Mouse (Mus musculus): ENCODE results near the gene Il1b. TPM values are rescaled to one million over a fixed set of nuclear protein-coding genes. Genes with fewer than 3 reads are reported as not detected.

The Il1b gene
- polyA plus RNA-seq (2015; fragmentation: Nextera tagmentation; extraction: Ambion mirVana), result 0.15 TPM in 2 replicates

- Histone ChIP-seq H3K4me1 (no peaks in the 10 kb centered on the region), H3K4me2 (no peak within 1 kb of the TSS), H3K9me3 (no peaks in the 10 kb centered on the region), H3K27ac (no peak within 1 kb of the TSS), H3K27me3 (replicated peaks) (no peaks in the 10 kb centered on the region), H3K36me3 (no peaks in the 10 kb centered on the region), H3K9ac (no peak within 1 kb of the TSS), H3K4me3 (replicated peaks) (no peak within 1 kb of the TSS)
- 83% methylated on average over 3 of the region's 3 CpGs for WGBS
- ATAC-seq (ENCODE audit: insufficient read depth, low FRiP score, low read depth), result no peak
These were observed at the start of gene Il1b for GRCm38 (mm10) chr2:129371039-129371438. Gene Il1b, minus strand, starts transcription at chr2:129371139.

DNA sequence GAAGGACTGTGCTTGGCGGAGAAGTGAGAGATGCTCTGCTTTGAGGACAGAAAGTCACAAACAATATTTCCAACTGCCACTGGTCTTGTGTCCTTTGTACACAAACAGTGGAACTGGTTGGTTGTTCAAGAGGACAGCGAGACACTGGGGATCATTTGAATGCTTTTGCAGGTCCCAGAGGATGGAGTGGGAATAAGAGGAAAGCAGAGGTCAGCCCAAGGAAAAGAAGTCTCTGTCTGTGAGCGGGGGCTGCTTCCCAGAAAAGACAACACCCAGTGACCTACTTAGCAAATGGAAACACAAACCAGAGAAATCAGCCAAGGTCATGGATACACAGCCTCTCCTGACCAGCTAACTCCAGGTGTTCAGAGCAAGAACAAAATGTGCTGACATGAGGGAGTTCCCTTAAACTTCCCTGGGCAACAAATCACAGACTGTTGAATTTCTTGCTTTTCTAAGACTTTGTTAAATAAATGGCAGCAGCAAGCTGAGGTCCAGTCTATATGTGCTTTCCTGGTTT lies 48.5 kb upstream of the Il1b start:
- H3K36me3 ChIP-seq, result no peaks in the 10 kb centered on the region
- no peak overlapping the region for H3K4me3 ChIP-seq (replicated peaks)
- H3K4me1 ChIP-seq, result no peaks in the 10 kb centered on the region
- no peaks in the 10 kb centered on the region for H3K9me3 ChIP-seq
- WGBS, result 81% methylated on average over 3 of the region's 3 CpGs
- ATAC-seq (ENCODE audit: insufficient read depth, low FRiP score, low read depth), result no peak
- H3K9ac ChIP-seq, result no peak overlapping the region
- H3K4me2 ChIP-seq, result no peak overlapping the region
- no peaks in the 10 kb centered on the region for H3K27me3 ChIP-seq (replicated peaks)
- H3K27ac ChIP-seq, result no peak overlapping the region

DNA sequence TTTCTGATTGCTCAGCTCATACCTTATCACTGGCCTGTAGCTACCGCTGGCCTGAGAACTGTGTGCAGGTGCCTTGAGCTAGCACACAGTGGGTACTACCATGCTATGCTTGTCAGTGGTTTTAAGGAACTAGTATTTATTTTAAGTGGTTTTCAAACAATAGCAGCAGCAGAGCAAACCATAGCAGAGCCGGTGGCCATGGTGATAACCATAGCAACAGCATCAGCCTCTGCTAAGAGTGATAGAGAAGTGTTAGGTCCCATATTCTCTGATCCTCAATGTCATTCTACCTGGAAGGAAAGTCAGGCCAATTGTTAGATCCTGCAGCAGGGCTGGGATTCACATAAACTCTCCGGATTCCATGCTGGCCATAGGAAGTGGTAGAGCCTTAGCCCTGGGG lies 43.7 kb upstream of the Il1b start:
- Histone ChIP-seq H3K4me2 (no peak overlapping the region), H3K27ac (no peak overlapping the region), H3K27me3 (replicated peaks) (no peaks in the 10 kb centered on the region), H3K9me3 (no peaks in the 10 kb centered on the region), H3K4me3 (replicated peaks) (no peak overlapping the region), H3K36me3 (no peaks in the 10 kb centered on the region), H3K9ac (no peak overlapping the region), H3K4me1 (no peaks in the 10 kb centered on the region)
- 79% methylated on average over 3 of the region's 3 CpGs for WGBS
- ATAC-seq (ENCODE audit: insufficient read depth, low FRiP score, low read depth), result no peak

DNA sequence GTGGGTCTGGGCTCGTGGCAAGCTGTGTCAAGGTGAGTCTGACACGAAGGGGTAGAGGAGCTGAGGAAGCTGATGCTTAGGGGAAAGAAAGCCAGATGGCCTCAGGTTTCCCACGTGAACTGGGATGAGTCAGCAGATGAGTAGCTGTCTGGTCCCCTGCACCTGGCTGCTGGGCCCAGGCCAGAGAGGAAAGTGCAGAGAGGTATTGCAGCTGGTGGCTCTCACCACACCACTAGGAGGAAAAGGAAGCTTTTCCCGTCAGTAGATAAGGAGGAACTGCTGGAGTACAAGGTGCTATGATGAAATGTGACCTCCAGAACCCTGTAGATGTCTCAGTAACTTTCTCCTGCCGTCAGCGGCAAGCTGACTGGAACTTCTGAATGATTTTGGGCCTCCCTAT lies 42.5 kb upstream of the Il1b start:
- H3K27me3 ChIP-seq (replicated peaks), result no peaks in the 10 kb centered on the region
- ATAC-seq (ENCODE audit: insufficient read depth, low FRiP score, low read depth), result no peak
- H3K9me3 ChIP-seq, result no peaks in the 10 kb centered on the region
- no peaks in the 10 kb centered on the region for H3K4me1 ChIP-seq
- no peaks in the 10 kb centered on the region for H3K36me3 ChIP-seq
- 46% methylated on average over 6 of the region's 6 CpGs for WGBS
- H3K27ac ChIP-seq, result no peak overlapping the region
- H3K4me2 ChIP-seq, result no peak overlapping the region
- no peak overlapping the region for H3K4me3 ChIP-seq (replicated peaks)
- H3K9ac ChIP-seq, result no peak overlapping the region

DNA sequence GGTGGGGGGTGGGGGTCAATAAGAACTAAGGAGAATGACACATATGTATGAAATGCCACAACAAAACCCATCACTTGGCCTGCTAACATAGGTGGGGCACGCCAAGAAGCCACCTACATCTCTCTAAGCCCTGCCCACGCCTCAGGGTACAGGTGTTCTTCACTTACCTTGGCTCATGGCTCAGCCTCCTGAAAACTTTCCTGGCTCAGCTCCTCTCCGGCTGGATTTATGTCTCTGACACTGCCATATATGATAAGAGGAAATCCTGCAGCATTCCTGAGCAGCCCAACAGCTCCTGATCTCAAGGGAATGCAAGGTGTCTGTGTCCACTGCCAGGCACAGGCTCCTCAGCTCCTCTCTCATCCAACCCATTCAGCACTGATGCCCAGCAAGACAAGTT lies 40.7 kb upstream of the Il1b start:
- Histone ChIP-seq H3K27ac (no peak overlapping the region), H3K4me2 (no peak overlapping the region), H3K9ac (no peak overlapping the region), H3K27me3 (replicated peaks) (no peaks in the 10 kb centered on the region), H3K9me3 (no peaks in the 10 kb centered on the region), H3K36me3 (no peaks in the 10 kb centered on the region), H3K4me3 (replicated peaks) (no peak overlapping the region), H3K4me1 (no peaks in the 10 kb centered on the region)
- ATAC-seq (ENCODE audit: insufficient read depth, low FRiP score, low read depth), result no peak
- WGBS, result 58% methylated on average over 3 of the region's 3 CpGs

GRCm38 (mm10) chr2:129410344-129410743 lies 39.4 kb upstream of the Il1b start:
- Histone ChIP-seq H3K4me3 (replicated peaks) (no peak overlapping the region), H3K9ac (no peak overlapping the region), H3K27ac (no peak overlapping the region), H3K4me1 (no peaks in the 10 kb centered on the region), H3K4me2 (no peak overlapping the region), H3K27me3 (replicated peaks) (no peaks in the 10 kb centered on the region), H3K36me3 (no peaks in the 10 kb centered on the region), H3K9me3 (no peaks in the 10 kb centered on the region)
- ATAC-seq (ENCODE audit: insufficient read depth, low FRiP score, low read depth), result no peak
- WGBS, result 85% methylated on average over 7 of the region's 7 CpGs

GRCm38 (mm10) chr2:129408476-129408875 lies 37.5 kb upstream of the Il1b start:
- Histone ChIP-seq H3K9ac (no peak overlapping the region), H3K27ac (no peak overlapping the region), H3K4me2 (no peak overlapping the region), H3K4me1 (no peaks in the 10 kb centered on the region), H3K27me3 (replicated peaks) (no peaks in the 10 kb centered on the region), H3K36me3 (no peaks in the 10 kb centered on the region), H3K9me3 (no peaks in the 10 kb centered on the region), H3K4me3 (replicated peaks) (no peak overlapping the region)
- ATAC-seq (ENCODE audit: insufficient read depth, low FRiP score, low read depth), result peak; percentile 53; the same call in 1 of the 2 replicates
- 17% methylated on average over 18 of the region's 18 CpGs for WGBS

- 88% methylated on average over 13 of the region's 13 CpGs for WGBS
- no peak for ATAC-seq (ENCODE audit: insufficient read depth, low FRiP score, low read depth)
These were observed 36.7 kb upstream of the Il1b start for GRCm38 (mm10) chr2:129407596-129407995.

GRCm38 (mm10) chr2:129406508-129406907 lies 35.6 kb upstream of the Il1b start:
- H3K36me3 ChIP-seq, result no peaks in the 10 kb centered on the region
- ATAC-seq (ENCODE audit: insufficient read depth, low FRiP score, low read depth), result no peak
- no peak overlapping the region for H3K27ac ChIP-seq
- WGBS, result 83% methylated on average over 8 of the region's 8 CpGs
- no peaks in the 10 kb centered on the region for H3K9me3 ChIP-seq
- H3K27me3 ChIP-seq (replicated peaks), result no peaks in the 10 kb centered on the region
- no peaks in the 10 kb centered on the region for H3K4me1 ChIP-seq
- no peak overlapping the region for H3K4me2 ChIP-seq
- H3K4me3 ChIP-seq (replicated peaks), result no peak overlapping the region
- H3K9ac ChIP-seq, result no peak overlapping the region

More at GRCm38 (mm10) chr2:129407596-129407995, 36.7 kb upstream of the Il1b start:
- Histone ChIP-seq H3K9ac (no peak overlapping the region), H3K4me1 (no peaks in the 10 kb centered on the region), H3K27me3 (replicated peaks) (no peaks in the 10 kb centered on the region), H3K36me3 (no peaks in the 10 kb centered on the region), H3K4me3 (replicated peaks) (no peak overlapping the region), H3K4me2 (no peak overlapping the region), H3K27ac (no peak overlapping the region), H3K9me3 (no peaks in the 10 kb centered on the region)

GRCm38 (mm10) chr2:129403786-129404185 lies 32.8 kb upstream of the Il1b start:
- 77% methylated on average over 2 of the region's 2 CpGs for WGBS

DNA sequence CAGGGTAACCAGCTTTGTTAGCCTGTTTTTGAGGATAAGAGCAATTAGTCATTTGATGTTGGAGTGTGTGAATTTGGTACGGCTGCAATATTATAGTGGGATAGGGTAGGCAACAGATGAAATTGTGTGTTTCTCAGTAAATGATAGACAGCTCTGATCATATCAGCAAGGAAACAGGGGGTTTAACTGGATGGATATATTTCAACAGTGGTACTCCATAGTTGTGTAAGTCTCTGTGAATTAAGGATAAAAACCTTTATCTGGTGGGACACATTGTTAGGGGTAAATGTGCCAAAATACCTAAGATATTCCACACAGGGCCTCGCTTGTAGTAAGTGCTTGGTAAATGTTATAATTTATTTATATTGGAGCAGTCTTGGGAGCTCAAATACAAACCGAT lies 31.4 kb upstream of the Il1b start:
- Histone ChIP-seq H3K36me3 (no peaks in the 10 kb centered on the region), H3K4me2 (no peak overlapping the region), H3K4me1 (no peaks in the 10 kb centered on the region), H3K27me3 (replicated peaks) (no peaks in the 10 kb centered on the region), H3K9ac (no peak overlapping the region), H3K4me3 (replicated peaks) (no peak overlapping the region), H3K9me3 (no peaks in the 10 kb centered on the region), H3K27ac (no peak overlapping the region)
- WGBS, result 78% methylated on average over 3 of the region's 3 CpGs
- no peak for ATAC-seq (ENCODE audit: insufficient read depth, low FRiP score, low read depth)

More at GRCm38 (mm10) chr2:129403786-129404185, 32.8 kb upstream of the Il1b start:
- Histone ChIP-seq H3K4me1 (no peaks in the 10 kb centered on the region), H3K27ac (no peak overlapping the region), H3K27me3 (replicated peaks) (no peaks in the 10 kb centered on the region), H3K4me2 (no peak overlapping the region), H3K36me3 (no peaks in the 10 kb centered on the region), H3K9me3 (no peaks in the 10 kb centered on the region), H3K4me3 (replicated peaks) (no peak overlapping the region), H3K9ac (no peak overlapping the region)
- ATAC-seq (ENCODE audit: insufficient read depth, low FRiP score, low read depth), result no peak

DNA sequence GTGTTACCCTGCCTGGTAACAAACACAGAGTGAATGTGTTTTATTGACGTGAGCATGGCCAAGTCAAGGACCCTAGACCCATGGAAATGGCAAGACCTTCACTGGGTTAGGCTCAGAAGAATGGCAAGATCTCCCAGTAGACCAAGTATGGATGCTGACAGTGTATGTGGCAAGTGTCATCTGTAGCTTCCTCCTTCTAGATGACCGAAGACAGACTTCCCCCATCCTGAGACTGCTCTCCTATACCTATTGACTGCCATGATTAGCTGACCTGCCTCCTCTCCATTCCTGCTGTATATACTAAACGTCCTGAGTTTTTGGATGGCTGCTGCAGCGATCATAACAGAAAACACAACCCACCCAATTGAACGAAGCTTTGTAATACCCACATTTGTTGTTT lies 30.9 kb upstream of the Il1b start:
- no peaks in the 10 kb centered on the region for H3K36me3 ChIP-seq
- WGBS, result 86% methylated on average over 5 of the region's 5 CpGs
- no peak overlapping the region for H3K9ac ChIP-seq
- no peaks in the 10 kb centered on the region for H3K4me1 ChIP-seq
- no peak overlapping the region for H3K27ac ChIP-seq
- H3K27me3 ChIP-seq (replicated peaks), result no peaks in the 10 kb centered on the region
- H3K9me3 ChIP-seq, result no peaks in the 10 kb centered on the region
- ATAC-seq (ENCODE audit: insufficient read depth, low FRiP score, low read depth), result no peak
- no peak overlapping the region for H3K4me2 ChIP-seq
- H3K4me3 ChIP-seq (replicated peaks), result no peak overlapping the region

DNA sequence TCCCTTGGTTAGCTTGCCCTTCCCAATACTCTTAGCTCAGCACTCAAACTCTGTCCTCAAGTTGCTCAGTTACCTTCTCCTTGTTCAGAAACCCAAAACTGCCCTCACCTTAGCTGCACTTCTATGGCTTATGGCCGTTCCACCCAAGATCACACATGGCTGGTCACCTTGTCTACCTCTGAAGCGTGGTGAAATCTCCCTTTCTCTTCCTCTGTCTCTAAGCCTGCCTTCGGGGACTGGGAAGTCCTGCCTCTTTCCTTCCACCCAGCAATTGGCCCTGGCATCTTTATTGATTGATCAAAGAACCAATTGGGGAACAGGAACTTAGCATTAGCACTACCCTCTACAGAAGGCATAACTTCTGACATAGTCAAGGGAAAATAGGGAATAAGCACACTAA lies 27.2 kb upstream of the Il1b start:
- ATAC-seq (ENCODE audit: insufficient read depth, low FRiP score, low read depth), result no peak
- WGBS, result 74% methylated on average over 3 of the region's 3 CpGs
- H3K4me2 ChIP-seq, result no peak overlapping the region
- H3K4me1 ChIP-seq, result no peaks in the 10 kb centered on the region
- H3K4me3 ChIP-seq (replicated peaks), result no peak overlapping the region
- no peaks in the 10 kb centered on the region for H3K9me3 ChIP-seq
- no peaks in the 10 kb centered on the region for H3K36me3 ChIP-seq
- H3K27ac ChIP-seq, result no peak overlapping the region
- H3K9ac ChIP-seq, result no peak overlapping the region
- H3K27me3 ChIP-seq (replicated peaks), result no peaks in the 10 kb centered on the region
